Mouse (Mus musculus): ENCODE results near the gene Prkn.
A peak's percentile ranks its signal among the peaks of the same experiment; 100 is the strongest.

Gene Prkn

GRCm38 (mm10) chr17:12021326-12021725, 1181.1 kb downstream of the Prkn start:
- DNase-seq: no peak

GRCm38 (mm10) chr17:12029362-12029761, 1189.2 kb downstream of the Prkn start:
- DNase-seq: no peak

GRCm38 (mm10) chr17:12029921-12030461, 1189.8 kb downstream of the Prkn start:
- no peak for DNase-seq

- no peak for DNase-seq
Measured at GRCm38 (mm10) chr17:12030556-12031160, 1190.5 kb downstream of the Prkn start.

- DNase-seq: peak; percentile 85
Measured at GRCm38 (mm10) chr17:12031203-12031942, 1191.2 kb downstream of the Prkn start.

GRCm38 (mm10) chr17:12032014-12032791, 1192.0 kb downstream of the Prkn start:
- DNase-seq: no peak

- DNase-seq: no peak
Measured at GRCm38 (mm10) chr17:12035386-12035785, 1195.2 kb downstream of the Prkn start.

GRCm38 (mm10) chr17:12036205-12036604, 1196.0 kb downstream of the Prkn start:
- peak; percentile 85 for DNase-seq

GRCm38 (mm10) chr17:12037065-12037464, 1196.9 kb downstream of the Prkn start:
- DNase-seq: no peak

- DNase-seq: no peak
Measured at GRCm38 (mm10) chr17:12037574-12037973, 1197.4 kb downstream of the Prkn start.

GRCm38 (mm10) chr17:12038499-12038898, 1198.3 kb downstream of the Prkn start:
- no peak for DNase-seq

GRCm38 (mm10) chr17:12039188-12039587, 1199.0 kb downstream of the Prkn start:
- peak; percentile 90 for DNase-seq

- DNase-seq: no peak
Measured at GRCm38 (mm10) chr17:12039922-12040321, 1199.7 kb downstream of the Prkn start.

- DNase-seq: no peak
Measured at GRCm38 (mm10) chr17:12040546-12040945, 1200.4 kb downstream of the Prkn start.

- DNase-seq: no peak
Measured at GRCm38 (mm10) chr17:12041091-12041655, 1201.0 kb downstream of the Prkn start.

GRCm38 (mm10) chr17:12042561-12043256, 1202.5 kb downstream of the Prkn start:
- peak; percentile 37 for DNase-seq

GRCm38 (mm10) chr17:12044222-12044621, 1204.0 kb downstream of the Prkn start:
- DNase-seq: no peak

- peak; percentile 50 for DNase-seq
Measured at GRCm38 (mm10) chr17:12045861-12046273, 1205.7 kb downstream of the Prkn start.

- DNase-seq: no peak
Measured at GRCm38 (mm10) chr17:12047032-12047431, 1206.8 kb downstream of the Prkn start.

GRCm38 (mm10) chr17:12047523-12047922, 1207.3 kb downstream of the Prkn start:
- DNase-seq: no peak

GRCm38 (mm10) chr17:12048695-12049490, 1208.7 kb downstream of the Prkn start:
- DNase-seq: no peak

- DNase-seq: no peak
Measured at GRCm38 (mm10) chr17:12050261-12050660, 1210.1 kb downstream of the Prkn start.

Data from right cerebral cortex, postnatal 4 days (tissue).